Mouse (Mus musculus) kidney, adult 18-20 months (tissue): ENCODE results near the gene Zdhhc14.

Source experiments
- DNase-seq: peaks from one replicate; pipeline ENCODE4 v3.0.0; 2021

Zdhhc14 gene

DNA sequence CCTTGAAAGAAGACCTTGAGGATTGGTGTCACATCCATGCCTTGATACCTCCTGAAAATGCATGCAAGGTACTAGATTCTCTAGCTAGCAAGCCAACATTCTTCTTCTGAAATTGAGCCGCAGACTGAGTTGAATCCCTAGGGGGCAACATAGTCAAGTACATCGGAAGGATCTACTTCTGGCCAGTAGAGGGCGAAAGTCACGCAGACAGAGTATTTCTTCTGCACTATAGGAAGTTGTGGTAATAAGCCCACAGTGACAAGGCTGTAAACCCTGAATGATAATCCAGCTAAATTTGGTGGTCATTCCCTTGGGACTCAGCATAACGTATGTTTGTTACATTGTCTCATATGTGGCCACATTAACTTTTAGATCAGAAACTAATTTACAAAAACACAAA is 303.5 kb downstream of the Zdhhc14 start:
- peak; percentile 72 for DNase-seq

GRCm38 (mm10) chr17:5797124-5797760 is 304.9 kb downstream of the Zdhhc14 start:
- DNase-seq = peak; percentile 68

DNA sequence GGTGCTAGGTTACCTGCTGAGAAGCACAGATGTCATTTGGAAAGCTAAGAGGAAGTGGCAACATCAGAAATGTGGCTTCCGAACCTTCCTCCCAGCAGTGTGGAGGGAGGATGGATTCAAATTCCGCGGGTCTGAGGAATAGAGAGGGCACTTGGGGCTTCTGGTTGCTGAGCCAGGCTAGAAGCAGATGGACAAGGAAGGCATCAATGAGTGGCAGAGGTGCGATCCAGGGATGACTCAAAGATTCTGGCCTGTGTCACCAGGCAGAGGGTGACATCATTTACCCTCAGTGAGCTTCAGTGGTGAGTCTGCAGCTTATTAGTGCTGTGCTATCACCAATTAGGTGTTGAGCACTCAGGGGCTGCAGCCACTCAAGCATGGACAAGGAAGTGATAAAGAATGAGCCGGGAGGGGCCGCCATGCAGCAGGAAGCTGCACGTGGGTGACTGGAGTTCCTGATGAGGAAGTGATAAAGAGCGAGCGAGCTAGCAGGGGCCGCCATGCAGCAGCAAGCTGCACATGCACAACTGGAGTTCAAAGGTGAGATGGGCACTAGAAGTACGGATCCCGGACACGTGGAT is 306.0 kb downstream of the Zdhhc14 start:
- no peak for DNase-seq

- no peak for DNase-seq
Measured at GRCm38 (mm10) chr17:5798900-5799299, 306.5 kb downstream of the Zdhhc14 start.

- DNase-seq = no peak
Measured at GRCm38 (mm10) chr17:5799396-5800021, 307.2 kb downstream of the Zdhhc14 start.

- no peak for DNase-seq
Measured at GRCm38 (mm10) chr17:5800254-5800653, 307.9 kb downstream of the Zdhhc14 start.

GRCm38 (mm10) chr17:5800824-5801560 is 308.6 kb downstream of the Zdhhc14 start:
- DNase-seq = no peak

DNA sequence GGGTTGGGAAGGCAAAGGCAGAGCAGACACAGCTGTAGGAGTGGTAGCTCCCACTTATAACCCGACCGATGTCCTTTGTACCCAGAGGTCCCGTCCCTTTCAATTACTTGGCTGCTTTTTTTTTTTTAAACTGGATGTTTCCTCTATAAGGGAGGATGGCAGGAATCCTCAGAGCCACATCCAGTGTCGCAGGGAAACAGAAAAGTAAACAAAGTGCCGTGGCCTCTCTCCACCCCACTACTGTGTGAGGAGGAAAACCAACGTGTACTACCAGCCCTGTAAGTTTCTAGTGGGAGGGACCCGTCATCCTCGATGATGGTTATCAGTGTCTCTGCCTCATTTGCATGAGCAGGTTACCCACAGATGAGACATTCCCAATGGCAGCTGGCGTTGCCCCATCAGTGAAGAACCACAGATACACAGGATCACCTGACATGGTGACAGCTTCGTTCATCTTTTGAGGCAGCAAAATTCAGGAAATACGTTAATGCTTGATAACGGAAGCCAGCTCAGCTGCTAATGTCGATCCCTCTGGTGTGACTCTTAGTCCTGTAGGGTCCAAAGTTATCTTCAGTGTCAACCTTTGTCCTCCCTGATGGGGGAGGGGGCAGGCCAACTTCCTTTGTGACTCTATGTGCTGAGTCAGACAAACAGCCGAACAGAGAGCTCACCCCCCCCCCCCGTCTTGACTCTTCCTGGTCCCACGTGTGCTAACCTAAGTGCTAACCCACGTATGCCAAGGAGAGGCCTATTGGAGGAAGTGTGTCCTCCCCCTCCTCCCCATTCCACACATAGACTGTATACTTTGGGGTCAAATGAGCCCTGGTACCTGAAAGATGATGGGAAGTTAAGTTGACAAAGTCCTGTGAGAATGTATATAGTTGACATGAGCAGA is 309.7 kb downstream of the Zdhhc14 start:
- DNase-seq = no peak

DNA sequence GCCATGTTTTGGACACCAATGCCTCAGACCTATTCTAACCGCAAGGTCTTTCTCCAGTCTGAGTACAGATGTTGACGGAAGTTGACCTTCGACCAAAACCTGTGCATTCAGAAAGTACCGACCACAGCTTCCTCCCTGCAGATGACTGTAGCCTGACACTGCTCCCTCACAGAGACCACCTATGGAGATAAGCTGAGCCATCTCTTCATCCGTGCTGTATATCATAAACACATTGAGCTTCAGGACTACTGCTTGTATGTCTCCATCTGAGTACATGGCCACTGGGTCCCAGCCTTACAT is 310.2 kb downstream of the Zdhhc14 start:
- no peak for DNase-seq
